Mouse (Mus musculus): ENCODE results near the gene Olfr486. TPM values are rescaled to one million over a fixed set of nuclear protein-coding genes. Genes with fewer than 3 reads are reported as not detected.

The Olfr486 gene
- polyA plus RNA-seq (2014; fragmentation: Illumina TruSeq; extraction: RNeasy Lipid Tissue Mini Kit (QIAGEN cat#74804); ENCODE audit: insufficient read depth, low read depth, low replicate concordance): not detected

DNA sequence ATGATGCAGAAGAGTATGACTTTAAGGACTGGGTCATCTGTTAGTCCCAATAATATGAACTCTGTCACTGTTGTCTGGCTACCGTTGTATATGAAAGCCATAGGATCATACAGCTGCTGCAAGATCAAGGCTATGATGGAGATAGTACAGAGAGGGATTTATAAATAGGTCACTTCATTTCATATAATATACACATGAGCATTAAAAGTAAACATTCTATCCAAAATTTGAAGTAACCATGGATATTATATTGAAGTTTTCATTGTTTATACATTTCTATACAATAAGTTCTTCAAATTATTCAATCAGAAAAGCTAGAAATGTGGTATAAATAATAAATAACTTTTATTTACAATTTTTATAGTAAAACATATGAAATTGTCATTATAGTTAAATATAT is at the start of gene Olfr486:
Olfr486 (minus strand) TSS at position 101 of the 400 bp plus-strand sequence.

DNA sequence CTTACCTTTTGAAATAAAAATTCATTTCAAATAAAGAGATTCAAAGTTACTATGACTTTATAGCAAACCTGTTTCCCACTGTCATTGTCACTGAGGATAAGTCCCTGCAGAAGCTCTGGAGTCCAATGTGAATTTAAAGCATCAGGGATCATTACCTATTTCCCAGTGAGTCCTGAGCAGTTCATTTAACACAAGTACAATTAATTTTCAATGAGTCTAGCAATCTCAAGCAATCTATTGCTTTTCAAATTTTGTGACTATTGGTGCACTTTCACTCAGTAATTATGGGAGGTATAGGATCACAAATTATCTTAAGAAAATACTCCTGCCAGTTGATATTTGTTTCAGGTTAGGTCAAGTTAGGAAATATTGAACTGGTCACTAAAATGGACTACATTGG is 42.0 kb upstream of the Olfr486 start, which contains the start of gene Olfr487:
Olfr487 (minus strand) TSS at position 101 of the 400 bp plus-strand sequence.

DNA sequence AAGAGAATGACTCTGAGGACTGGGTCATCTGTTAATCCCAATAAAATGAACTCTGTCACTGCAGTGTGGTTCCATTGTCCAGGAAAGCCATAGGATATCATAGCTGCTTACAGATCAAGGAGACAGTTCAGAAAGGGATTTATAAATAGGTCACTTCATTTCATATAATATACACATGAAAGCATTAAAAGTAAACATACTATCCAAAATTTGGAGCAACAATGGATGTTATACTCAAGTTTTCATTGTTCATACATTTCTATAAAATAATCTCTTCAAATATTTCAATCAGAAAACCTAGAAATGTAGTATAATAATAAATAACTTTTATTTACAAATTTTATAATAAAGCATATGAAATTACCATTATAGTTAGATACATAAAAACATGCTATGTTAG is 12.8 kb downstream of the Olfr486 start, which contains the start of gene Olfr485:
Olfr485 (minus strand) TSS at position 101 of the 400 bp plus-strand sequence.

GRCm38 (mm10) chr7:108127349-108127748 is 45.2 kb downstream of the Olfr486 start, which contains the start of gene Olfr484:
TSS of gene Olfr484 (minus strand) at chr7:108127449.

Other genes starting within 250 kb of the Olfr486 start
- gene Olfr473, start 242.3 kb downstream of the Olfr486 start, polyA plus RNA-seq (2014; fragmentation: Illumina TruSeq; extraction: RNeasy Lipid Tissue Mini Kit (QIAGEN cat#74804); ENCODE audit: insufficient read depth, low read depth, low replicate concordance): not detected
- not detected for gene Olfr474, start 218.1 kb downstream of the Olfr486 start, polyA plus RNA-seq (2014; fragmentation: Illumina TruSeq; extraction: RNeasy Lipid Tissue Mini Kit (QIAGEN cat#74804); ENCODE audit: insufficient read depth, low read depth, low replicate concordance)
- not detected for gene Olfr476, start 207.9 kb downstream of the Olfr486 start, polyA plus RNA-seq (2014; fragmentation: Illumina TruSeq; extraction: RNeasy Lipid Tissue Mini Kit (QIAGEN cat#74804); ENCODE audit: insufficient read depth, low read depth, low replicate concordance)
- gene Olfr477, start 186.0 kb downstream of the Olfr486 start, polyA plus RNA-seq (2014; fragmentation: Illumina TruSeq; extraction: RNeasy Lipid Tissue Mini Kit (QIAGEN cat#74804); ENCODE audit: insufficient read depth, low read depth, low replicate concordance): not detected
- not detected for gene Olfr478, start 138.8 kb downstream of the Olfr486 start, polyA plus RNA-seq (2014; fragmentation: Illumina TruSeq; extraction: RNeasy Lipid Tissue Mini Kit (QIAGEN cat#74804); ENCODE audit: insufficient read depth, low read depth, low replicate concordance)
- gene Olfr479, start 122.0 kb downstream of the Olfr486 start, polyA plus RNA-seq (2014; fragmentation: Illumina TruSeq; extraction: RNeasy Lipid Tissue Mini Kit (QIAGEN cat#74804); ENCODE audit: insufficient read depth, low read depth, low replicate concordance): not detected
- gene Olfr480, start 105.4 kb downstream of the Olfr486 start, polyA plus RNA-seq (2014; fragmentation: Illumina TruSeq; extraction: RNeasy Lipid Tissue Mini Kit (QIAGEN cat#74804); ENCODE audit: insufficient read depth, low read depth, low replicate concordance): not detected
- not detected for gene Olfr481, start 92.9 kb downstream of the Olfr486 start, polyA plus RNA-seq (2014; fragmentation: Illumina TruSeq; extraction: RNeasy Lipid Tissue Mini Kit (QIAGEN cat#74804); ENCODE audit: insufficient read depth, low read depth, low replicate concordance)
- not detected for gene Olfr482, start 75.2 kb downstream of the Olfr486 start, polyA plus RNA-seq (2014; fragmentation: Illumina TruSeq; extraction: RNeasy Lipid Tissue Mini Kit (QIAGEN cat#74804); ENCODE audit: insufficient read depth, low read depth, low replicate concordance)
- gene Olfr483, start 71.9 kb downstream of the Olfr486 start, polyA plus RNA-seq (2014; fragmentation: Illumina TruSeq; extraction: RNeasy Lipid Tissue Mini Kit (QIAGEN cat#74804); ENCODE audit: insufficient read depth, low read depth, low replicate concordance): not detected
- not detected for gene Olfr484, start 45.3 kb downstream of the Olfr486 start, polyA plus RNA-seq (2014; fragmentation: Illumina TruSeq; extraction: RNeasy Lipid Tissue Mini Kit (QIAGEN cat#74804); ENCODE audit: insufficient read depth, low read depth, low replicate concordance)
- not detected for gene Olfr485, start 12.9 kb downstream of the Olfr486 start, polyA plus RNA-seq (2014; fragmentation: Illumina TruSeq; extraction: RNeasy Lipid Tissue Mini Kit (QIAGEN cat#74804); ENCODE audit: insufficient read depth, low read depth, low replicate concordance)
- gene Olfr487, start 41.9 kb upstream of the Olfr486 start, polyA plus RNA-seq (2014; fragmentation: Illumina TruSeq; extraction: RNeasy Lipid Tissue Mini Kit (QIAGEN cat#74804); ENCODE audit: insufficient read depth, low read depth, low replicate concordance): not detected
- gene Olfr488, start 85.6 kb upstream of the Olfr486 start, polyA plus RNA-seq (2014; fragmentation: Illumina TruSeq; extraction: RNeasy Lipid Tissue Mini Kit (QIAGEN cat#74804); ENCODE audit: insufficient read depth, low read depth, low replicate concordance): not detected
- gene Olfr490, start 116.2 kb upstream of the Olfr486 start, polyA plus RNA-seq (2014; fragmentation: Illumina TruSeq; extraction: RNeasy Lipid Tissue Mini Kit (QIAGEN cat#74804); ENCODE audit: insufficient read depth, low read depth, low replicate concordance): not detected
- gene Olfr491, start 140.7 kb upstream of the Olfr486 start, polyA plus RNA-seq (2014; fragmentation: Illumina TruSeq; extraction: RNeasy Lipid Tissue Mini Kit (QIAGEN cat#74804); ENCODE audit: insufficient read depth, low read depth, low replicate concordance): not detected
- gene Olfr492, start 150.9 kb upstream of the Olfr486 start, polyA plus RNA-seq (2014; fragmentation: Illumina TruSeq; extraction: RNeasy Lipid Tissue Mini Kit (QIAGEN cat#74804); ENCODE audit: insufficient read depth, low read depth, low replicate concordance): not detected
- gene Olfr493, start 174.2 kb upstream of the Olfr486 start, polyA plus RNA-seq (2014; fragmentation: Illumina TruSeq; extraction: RNeasy Lipid Tissue Mini Kit (QIAGEN cat#74804); ENCODE audit: insufficient read depth, low read depth, low replicate concordance): not detected
- not detected for gene Olfr494, start 192.6 kb upstream of the Olfr486 start, polyA plus RNA-seq (2014; fragmentation: Illumina TruSeq; extraction: RNeasy Lipid Tissue Mini Kit (QIAGEN cat#74804); ENCODE audit: insufficient read depth, low read depth, low replicate concordance)
- gene Olfr495, start 220.4 kb upstream of the Olfr486 start, polyA plus RNA-seq (2014; fragmentation: Illumina TruSeq; extraction: RNeasy Lipid Tissue Mini Kit (QIAGEN cat#74804); ENCODE audit: insufficient read depth, low read depth, low replicate concordance): not detected
- not detected for gene Olfr497, start 247.7 kb upstream of the Olfr486 start, polyA plus RNA-seq (2014; fragmentation: Illumina TruSeq; extraction: RNeasy Lipid Tissue Mini Kit (QIAGEN cat#74804); ENCODE audit: insufficient read depth, low read depth, low replicate concordance)